Mouse (Mus musculus) myocyte (in vitro differentiated cells): ENCODE data around the gene Rex1bd.

Source experiments
- E2F4 ChIP-seq: IDR thresholded peaks from one replicate; pipeline ENCODE4 v1.6.1; 2011; ENCODE audit warnings: mild to moderate bottlenecking, control low read depth, moderate library complexity; ENCODE audit not compliant: insufficient read depth
- MAX ChIP-seq: IDR thresholded peaks from one replicate; pipeline ENCODE4 v1.6.1; 2011; ENCODE audit warnings: low read depth, mild to moderate bottlenecking, control low read depth
- MYOD1 ChIP-seq, 3 experiments: IDR thresholded peaks; one replicate each; pipeline ENCODE4 v1.6.1; 2011; ENCODE audit warnings: control low read depth in 2 of 3, low read depth in 2 of 3, mild to moderate bottlenecking in 2 of 3, moderate library complexity in 1 of 3; ENCODE audit not compliant: insufficient read length in 2 of 3, control insufficient read depth in 1 of 3
- MYOG ChIP-seq, 3 experiments: IDR thresholded peaks; one replicate each; pipeline ENCODE4 v1.6.1; 2011; ENCODE audit warnings: control low read depth in 2 of 3, low read depth in 2 of 3, mild to moderate bottlenecking in 2 of 3; ENCODE audit not compliant: insufficient read length in 2 of 3, control insufficient read depth in 1 of 3, insufficient read depth in 1 of 3
- POLR2A ChIP-seq: IDR thresholded peaks from one replicate; pipeline ENCODE4 v1.6.1; 2011; ENCODE audit warnings: low read depth, mild to moderate bottlenecking, control low read depth, moderate library complexity; ENCODE audit not compliant: insufficient read length
- SRF ChIP-seq: IDR thresholded peaks from one replicate; pipeline ENCODE4 v1.6.1; 2011; ENCODE audit warnings: low read depth; ENCODE audit not compliant: control insufficient read depth, insufficient read length
- TCF12 ChIP-seq: IDR thresholded peaks from one replicate; pipeline ENCODE4 v1.6.1; 2011; ENCODE audit warnings: mild to moderate bottlenecking, control low read depth; ENCODE audit not compliant: poor library complexity, insufficient read depth, severe bottlenecking
- TCF3 ChIP-seq: IDR thresholded peaks from one replicate; pipeline ENCODE4 v1.6.1; 2011; ENCODE audit warnings: low read depth, control low read depth; ENCODE audit not compliant: insufficient read length
- USF1 ChIP-seq: IDR thresholded peaks from one replicate; pipeline ENCODE4 v1.6.1; 2011; ENCODE audit warnings: low read depth, mild to moderate bottlenecking, control low read depth, moderate library complexity

DNA sequence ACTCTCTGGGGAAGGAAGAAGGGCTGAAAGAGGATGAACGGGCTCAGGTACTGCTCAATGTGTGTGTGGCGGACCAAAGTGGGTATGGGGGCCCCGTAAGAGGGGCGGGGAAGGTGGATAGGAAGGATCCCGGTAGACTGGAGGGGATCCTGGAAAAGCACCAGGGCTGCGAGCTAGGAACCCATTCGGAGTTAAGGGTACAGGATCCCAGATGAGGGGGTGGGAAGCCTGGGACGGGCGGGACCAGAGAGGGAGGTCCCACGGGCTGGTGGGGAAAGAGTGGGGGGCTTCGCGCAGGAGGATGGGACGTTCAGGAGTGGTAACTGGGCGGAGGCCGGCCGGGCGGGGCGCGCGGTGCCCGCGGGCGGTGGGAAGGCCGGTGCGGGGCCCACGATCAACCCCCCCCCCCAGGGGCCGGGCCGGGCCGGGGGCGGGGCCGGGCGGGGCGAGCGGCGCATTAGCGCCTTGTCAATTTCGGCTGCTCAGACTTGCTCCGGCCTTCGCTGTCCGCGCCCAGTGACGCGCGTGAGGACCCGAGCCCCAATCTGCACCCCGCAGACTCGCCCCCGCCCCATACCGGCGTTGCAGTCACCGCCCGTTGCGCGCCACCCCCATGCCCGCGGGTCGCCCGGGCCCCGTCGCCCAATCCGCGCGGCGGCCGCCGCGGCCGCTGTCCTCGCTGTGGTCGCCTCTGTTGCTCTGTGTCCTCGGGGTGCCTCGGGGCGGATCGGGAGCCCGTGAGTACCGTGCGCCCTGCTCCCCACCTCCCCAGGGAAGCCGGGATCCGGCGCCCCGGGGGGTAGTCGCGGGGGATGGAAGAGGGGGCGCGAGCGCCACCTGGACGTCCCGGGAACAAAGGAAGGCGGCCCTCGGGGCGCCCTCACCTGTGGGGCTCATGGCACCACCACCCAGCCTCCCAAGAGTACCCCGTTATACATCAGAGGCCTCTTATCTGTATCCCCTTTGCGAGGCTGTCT is 13.6 kb downstream of the Rex1bd start, which contains the start of gene Crlf1:
- no peak for TF ChIP-seq USF1
- TF ChIP-seq POLR2A: peak; percentile 68
- no peak for TF ChIP-seq MYOD1 (IDR thresholded peaks at IDR 0.05; ENCODE audit: control insufficient read depth in 1 of 3, insufficient read length in 2 of 3, low read depth in 2 of 3)
- TF ChIP-seq TCF12: no peak
- TF ChIP-seq E2F4: no peak
- no peak for TF ChIP-seq MYOG (IDR thresholded peaks at IDR 0.05; ENCODE audit: control insufficient read depth in 1 of 3, insufficient read depth in 1 of 3, insufficient read length in 2 of 3, low read depth in 2 of 3)
- TF ChIP-seq MAX: no peak
- no peak for TF ChIP-seq SRF
- TF ChIP-seq TCF3: no peak
